9 mouse cellular contexts compared by ENCODE assay signal in the genomic region with DNA sequence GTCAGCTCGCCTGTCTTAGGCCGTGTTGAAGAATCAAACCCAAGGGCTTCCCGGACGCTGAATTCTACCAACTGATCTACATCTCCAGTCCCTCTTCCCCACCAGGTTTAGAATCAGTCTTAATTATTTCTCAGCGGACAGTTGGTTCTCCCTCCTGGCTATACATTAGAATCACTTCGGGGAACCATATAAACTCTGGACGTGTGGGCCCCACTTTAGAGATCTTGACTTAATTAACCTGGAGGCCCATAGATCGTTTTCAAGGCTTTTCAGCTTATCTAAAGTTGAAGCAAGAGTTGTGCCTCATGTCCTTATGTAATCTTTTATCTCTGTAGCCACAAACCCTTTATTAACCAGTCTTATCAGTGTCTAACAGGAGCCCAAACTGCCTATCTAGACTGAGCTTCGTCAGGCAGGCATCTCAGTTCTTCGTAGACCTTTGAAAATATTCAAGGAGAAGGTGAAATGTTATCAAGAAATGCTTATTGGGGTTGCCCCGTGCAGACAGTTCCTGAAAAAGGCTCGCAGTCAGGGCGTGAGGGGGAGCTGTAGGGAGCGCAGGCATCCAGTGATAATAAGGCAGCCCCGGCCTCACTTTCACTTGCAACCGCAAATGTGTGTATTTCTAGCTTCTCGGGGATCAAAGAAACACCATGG. TPM values are rescaled to one million over a fixed set of nuclear protein-coding genes. Genes with fewer than 3 reads are reported as not detected.
DNase-seq lines count a peak whose midpoint lies in the region; ATAC-seq and TF ChIP-seq lines count a peak whose summit lies in the region.
"Had no signal": no experiment of that assay in that cellular context is flagged by ENCODE, and none has a peak within 500 bp of the region (broad histone marks: within the 10 kb centered on the region; RNA-seq: fewer than 3 reads in every experiment).

No protein-coding gene starts in this region.

- WGBS in thymus, adult 2 months: 3% methylated on average over 17 of the region's 17 CpGs
- WGBS in intestine, embryonic 16.5 days: 7% methylated on average over 17 of the region's 17 CpGs
- WGBS in midbrain, embryonic 13.5 days: 8% methylated on average over 17 of the region's 17 CpGs

- H3K27me3 ChIP-seq in thymus, adult 2 months (ENCODE audit: control insufficient read depth, insufficient read depth, low read length): no peaks in the 10 kb centered on the region
- no peaks in the 10 kb centered on the region for H3K27me3 ChIP-seq in intestine, embryonic 16.5 days (replicated peaks; ENCODE audit: control insufficient read depth, insufficient read depth, low read length)
- H3K27me3 ChIP-seq in midbrain, embryonic 13.5 days: no peaks in the 10 kb centered on the region

- no peaks in the 10 kb centered on the region for H3K36me3 ChIP-seq in thymus, adult 2 months (ENCODE audit: control insufficient read depth, insufficient read depth, low read length)
- no peaks in the 10 kb centered on the region for H3K36me3 ChIP-seq in intestine, embryonic 16.5 days (ENCODE audit: control insufficient read depth, insufficient read depth, low read length)
- peaks cover 10% of the 10 kb centered on the region; the same call in 1 of the 2 replicates for H3K36me3 ChIP-seq in midbrain, embryonic 13.5 days

- peaks cover 5% of the 10 kb centered on the region for H3K4me1 ChIP-seq in thymus, adult 2 months (replicated peaks; ENCODE audit: control insufficient read depth, insufficient read depth, low read length)
- peaks cover 4% of the 10 kb centered on the region; the same call in 1 of the 2 replicates for H3K4me1 ChIP-seq in intestine, embryonic 16.5 days (ENCODE audit: control insufficient read depth, insufficient read depth, low read length)
- H3K4me1 ChIP-seq in midbrain, embryonic 13.5 days (replicated peaks): peaks cover 24% of the 10 kb centered on the region

- TF ChIP-seq POLR2A in thymus, adult 2 months (IDR thresholded peaks at IDR 0.05; ENCODE audit: control insufficient read depth, extremely low read depth, insufficient read depth, low read length, poor library complexity): no peak

- peak; percentile 45 for ATAC-seq in intestine, embryonic 16.5 days
- ATAC-seq in midbrain, embryonic 13.5 days: no peak; the same call in none of the 2 replicates

- peak overlapping the region; percentile 61 for H3K9ac ChIP-seq in intestine, embryonic 16.5 days (ENCODE audit: low read depth, low read length)
- H3K9ac ChIP-seq in midbrain, embryonic 13.5 days (replicated peaks): 0 out of 2 replicates have a peak overlapping the region, but pooled peaks have one; percentile 21

- peak; percentile 6 for DNase-seq in adrenal gland, postnatal 14 days
- no peak for DNase-seq in adrenal gland, postnatal 4 days (ENCODE audit: low spot score in 2 of 2)
- no peak for DNase-seq in thymus, adult 2 months
- no peak for DNase-seq in thymus, postnatal 14 days
- no peak for DNase-seq in natural killer cell, adult 2 months (ENCODE audit: low spot score in 2 of 2)
- DNase-seq in left cerebral cortex, adult 8-10 months (ENCODE audit: low spot score in 2 of 2): no peak

- no peak for TF ChIP-seq CTCF in thymus, adult 2 months (IDR thresholded peaks at IDR 0.05; ENCODE audit: borderline replicate concordance, control insufficient read depth, extremely low read depth, insufficient read depth, low read length, poor library complexity)

- H3K27ac ChIP-seq in thymus, adult 2 months (ENCODE audit: control insufficient read depth, insufficient read depth, low read length): peak overlapping the region; percentile 23; the same call in 1 of the 2 replicates
- peak overlapping the region; percentile 57 for H3K27ac ChIP-seq in intestine, embryonic 16.5 days (ENCODE audit: low read length)
- no peak overlapping the region for H3K27ac ChIP-seq in midbrain, embryonic 13.5 days

- H3K9me3 ChIP-seq in intestine, embryonic 16.5 days (ENCODE audit: control insufficient read depth, low read length): no peaks in the 10 kb centered on the region
- no peaks in the 10 kb centered on the region for H3K9me3 ChIP-seq in midbrain, embryonic 13.5 days

- H3K4me3 ChIP-seq in thymus, adult 2 months (ENCODE audit: control insufficient read depth, insufficient read depth, low read length): peak overlapping the region; percentile 87
- peak overlapping the region; percentile 80 for H3K4me3 ChIP-seq in intestine, embryonic 16.5 days (ENCODE audit: low read length)
- H3K4me3 ChIP-seq in midbrain, embryonic 13.5 days (replicated peaks): peak overlapping the region; percentile 71

- peak overlapping the region; percentile 53 for H3K4me2 ChIP-seq in intestine, embryonic 16.5 days (ENCODE audit: low read depth, low read length)
- peak overlapping the region; percentile 73 for H3K4me2 ChIP-seq in midbrain, embryonic 13.5 days (replicated peaks)

RNA-seq across cellular contexts. Expression of a gene that starts 0.5 kb away (rescaled TPM):
- 8.4 and 9.9 TPM in 2 replicates for total RNA-seq in adrenal gland, postnatal 14 days (2021)
- 10 to 100 TPM; 12.2 to 17.6 TPM for total RNA-seq in adrenal gland, postnatal 4 days (2021)
- 5.2 and 7.0 TPM in 2 replicates for polyA plus RNA-seq in thymus, adult 2 months (2012; rRNA removed)
- polyA plus RNA-seq in intestine, embryonic 16.5 days (2015; fragmentation: Nextera tagmentation; extraction: Ambion mirVana): 20.2 and 20.6 TPM in 2 replicates
- polyA plus RNA-seq in midbrain, embryonic 13.5 days (2015; fragmentation: Nextera tagmentation; extraction: Ambion mirVana): 79.4 and 80.2 TPM in 2 replicates
- 10 to 100 TPM; 23.9 to 26.4 (median 25.6) TPM for total RNA-seq in left cerebral cortex, adult 8-10 months (2022)

RNA-seq across cellular contexts. Expression of a gene that starts 5.6 kb away (rescaled TPM):
- total RNA-seq in adrenal gland, postnatal 14 days (2021): not detected in 2 replicates
- total RNA-seq in adrenal gland, postnatal 4 days (2021): not detected
- not detected in 2 replicates for polyA plus RNA-seq in thymus, adult 2 months (2012; rRNA removed)
- polyA plus RNA-seq in intestine, embryonic 16.5 days (2015; fragmentation: Nextera tagmentation; extraction: Ambion mirVana): not detected in 2 replicates
- polyA plus RNA-seq in midbrain, embryonic 13.5 days (2015; fragmentation: Nextera tagmentation; extraction: Ambion mirVana): not detected in 2 replicates
- not detected for total RNA-seq in left cerebral cortex, adult 8-10 months (2022)
- total RNA-seq: heart, postnatal 36 days had no signal
